Mouse (Mus musculus) brain, embryonic 14.5 days (tissue): ENCODE data around the gene Zfp62.

Experiments used
- CTCF ChIP-seq: fragments of 200-500 bp; IDR thresholded peaks from 2 replicates; pipeline ENCODE4 v1.5.1; 2012; ENCODE audit warnings: inconsistent platforms, mild to moderate bottlenecking, moderate library complexity, borderline replicate concordance; ENCODE audit not compliant: insufficient read depth, insufficient read length; ENCODE audit errors: extremely low read depth
- POLR2A ChIP-seq: fragments of 200-500 bp; IDR thresholded peaks from 2 replicates; pipeline ENCODE4 v1.6.1; 2012; ENCODE audit warnings: mild to moderate bottlenecking, inconsistent platforms, borderline replicate concordance; ENCODE audit not compliant: poor library complexity, insufficient read depth, insufficient read length, severe bottlenecking; ENCODE audit errors: extremely low read depth

DNA sequence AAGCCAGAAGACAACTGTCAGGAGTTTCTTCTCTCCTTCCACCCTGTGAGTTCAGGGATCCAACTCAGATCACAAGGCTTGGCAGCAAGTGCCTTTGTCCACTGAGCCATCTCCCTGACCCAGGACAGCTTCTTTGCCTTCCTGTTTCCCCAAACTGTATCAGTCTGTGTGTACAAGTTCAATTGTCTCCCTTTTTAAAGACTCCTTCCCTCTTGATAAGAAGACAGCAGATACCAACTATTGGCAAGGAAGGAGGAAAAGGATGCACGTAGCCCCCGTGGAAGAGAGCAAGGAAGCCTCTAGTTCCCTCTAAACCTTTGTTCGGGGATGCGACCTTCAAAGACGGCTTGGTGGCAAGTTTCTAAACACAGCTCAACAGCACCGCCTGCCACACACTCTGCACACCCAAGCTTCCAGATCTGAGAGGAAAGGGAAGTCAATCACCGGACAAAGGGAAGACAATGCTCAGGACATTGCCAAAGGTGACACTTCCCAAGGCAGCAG lies 7.2 kb upstream of the Zfp62 start:
- no peak for TF ChIP-seq CTCF
- TF ChIP-seq POLR2A = no peak
